Mouse (Mus musculus) spleen, postnatal 10 days (tissue): ENCODE results near the gene Ubxn7.
A peak's percentile ranks its signal among the peaks of the same experiment; 100 is the strongest.

Experiments
- DNase-seq, 2 experiments: peaks; one replicate each; pipeline ENCODE4 v3.0.0; 2021 to 2022; ENCODE audit warnings: low spot score in 2 of 2

Gene Ubxn7

DNA sequence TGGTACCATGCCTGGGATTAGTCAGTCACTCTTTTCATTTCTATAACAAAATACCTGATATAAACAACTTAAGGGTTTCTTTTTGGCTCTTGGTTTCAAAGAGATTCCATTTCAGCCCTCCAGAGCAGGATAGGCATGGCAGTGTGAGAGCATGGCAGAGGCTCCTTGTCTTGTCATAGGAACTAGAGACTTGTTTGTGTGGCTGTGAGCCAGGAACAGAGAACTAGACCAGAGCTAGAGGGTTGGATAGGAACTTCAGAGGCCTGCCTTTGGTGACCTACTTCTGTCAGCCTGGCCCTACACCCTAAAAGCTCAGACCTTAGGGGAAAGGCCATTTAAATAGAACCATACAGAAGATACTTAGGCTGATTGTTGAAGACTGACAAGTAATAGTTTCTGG, 50.8 kb downstream of the Ubxn7 start:
- DNase-seq, result no peak

GRCm38 (mm10) chr16:32384885-32385284, 52.8 kb downstream of the Ubxn7 start:
- DNase-seq, result no peak

DNA sequence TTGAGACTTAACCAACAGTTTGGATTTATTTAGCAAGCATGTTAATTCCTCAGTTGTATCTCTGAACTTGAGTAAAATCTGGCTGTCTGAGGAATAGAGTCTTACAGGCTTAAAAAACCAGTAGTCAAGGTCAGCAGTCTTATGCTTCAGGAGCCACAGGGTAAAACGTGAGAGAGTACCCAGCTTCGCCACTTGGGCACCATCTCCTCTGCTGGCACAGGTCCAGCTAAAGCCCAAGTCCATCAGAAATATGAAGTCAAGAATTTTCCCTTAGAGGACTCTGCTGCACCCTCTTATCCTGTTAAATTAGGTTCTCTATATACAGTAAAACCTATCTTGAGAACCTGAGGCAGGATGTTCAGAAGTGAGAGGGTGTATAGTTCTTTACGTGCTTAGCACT, 54.8 kb downstream of the Ubxn7 start:
- no peak for DNase-seq

GRCm38 (mm10) chr16:32389049-32389448, 57.0 kb downstream of the Ubxn7 start:
- DNase-seq, result no peak

DNA sequence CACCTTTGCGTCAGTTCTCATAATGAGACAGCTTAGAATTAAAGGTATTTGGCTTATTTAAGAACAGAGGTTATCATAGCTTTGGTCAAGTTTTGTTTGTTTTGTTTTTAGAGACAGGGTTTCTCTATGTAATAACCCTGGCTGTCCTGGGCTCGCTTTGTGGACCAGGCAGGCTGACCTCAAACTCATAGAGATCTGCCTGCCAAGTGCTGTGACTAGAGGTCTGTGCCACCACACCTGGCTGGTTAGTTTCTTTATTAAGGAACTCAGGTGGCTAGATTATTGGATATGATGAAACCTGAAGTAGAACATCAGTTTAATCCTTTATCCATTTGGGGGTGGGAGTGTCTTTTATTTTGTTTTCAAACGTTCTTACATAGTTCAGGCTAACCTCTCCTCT, 57.8 kb downstream of the Ubxn7 start:
- DNase-seq, result no peak

DNA sequence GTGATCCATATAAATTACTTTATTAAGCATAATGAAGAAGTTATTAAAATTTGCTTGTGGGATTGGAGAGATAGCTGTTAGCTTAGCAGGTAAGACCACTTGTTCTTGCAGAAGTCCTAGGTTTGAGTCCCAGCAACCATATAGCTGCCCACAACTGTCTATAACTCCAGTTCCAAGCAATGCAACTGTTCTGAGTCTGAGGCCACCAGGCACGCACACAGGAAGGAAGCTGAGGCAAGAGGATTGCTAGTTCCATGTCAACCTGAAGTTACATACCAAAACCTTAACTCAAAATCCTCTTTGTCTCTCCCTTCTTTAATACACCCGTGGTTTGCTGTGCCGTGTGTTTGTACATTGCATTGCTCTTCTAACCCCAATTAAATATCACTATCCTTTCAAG, 58.8 kb downstream of the Ubxn7 start:
- no peak for DNase-seq

DNA sequence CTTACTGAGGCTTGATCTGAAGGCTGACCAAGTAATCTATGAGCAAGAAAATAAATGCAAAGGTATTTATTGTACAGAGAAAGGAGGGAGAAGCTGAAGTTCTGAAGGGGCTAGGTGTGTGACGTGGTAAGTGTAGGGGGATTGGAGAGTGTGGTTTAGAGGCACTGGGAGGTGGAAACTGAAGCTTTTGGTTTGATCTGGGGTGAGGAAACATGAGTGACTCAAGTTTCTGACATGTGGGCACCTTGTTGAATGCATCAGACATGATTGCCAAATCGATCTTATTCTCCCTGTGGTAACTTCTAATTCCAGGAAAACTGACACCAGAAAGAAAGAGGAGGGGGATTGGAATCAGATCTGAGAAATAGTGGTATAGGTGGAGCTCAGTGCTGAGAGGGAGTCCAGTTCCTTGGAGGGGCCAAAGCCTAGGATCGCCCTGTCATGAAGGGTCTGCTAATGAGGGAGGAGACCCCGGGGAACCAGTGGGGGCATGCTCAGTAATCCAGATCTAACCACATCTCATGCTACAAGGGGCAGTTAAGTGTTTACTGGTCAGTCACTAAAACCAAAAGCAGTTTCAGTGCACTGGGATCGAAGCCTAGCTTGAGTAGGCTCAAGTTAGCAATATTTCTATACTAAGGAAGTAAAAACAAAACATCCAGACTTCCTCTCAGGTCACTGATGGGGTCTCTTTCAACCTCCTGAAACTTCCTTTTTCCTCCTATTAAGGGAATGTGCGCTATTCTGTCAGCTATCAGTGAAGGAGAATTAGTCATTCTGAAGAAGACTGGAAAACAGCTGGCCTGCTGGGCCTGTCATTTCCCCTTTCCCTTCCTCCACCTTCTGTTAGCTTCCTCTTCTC, 63.9 kb downstream of the Ubxn7 start:
- DNase-seq, result no peak

- DNase-seq, result no peak
Observed at GRCm38 (mm10) chr16:32396541-32396835, 64.4 kb downstream of the Ubxn7 start.

GRCm38 (mm10) chr16:32398206-32398605, 66.1 kb downstream of the Ubxn7 start:
- DNase-seq, result no peak

- no peak for DNase-seq
Observed at GRCm38 (mm10) chr16:32400267-32400666, 68.2 kb downstream of the Ubxn7 start, which contains the start of gene Tm4sf19. TSS of gene Tm4sf19 (plus strand) at chr16:32400506.

GRCm38 (mm10) chr16:32401335-32401965, 69.4 kb downstream of the Ubxn7 start:
- DNase-seq, result peak in 1 of 2 experiments; percentile 38

- no peak for DNase-seq
Observed at GRCm38 (mm10) chr16:32402818-32403217, 70.8 kb downstream of the Ubxn7 start.

DNA sequence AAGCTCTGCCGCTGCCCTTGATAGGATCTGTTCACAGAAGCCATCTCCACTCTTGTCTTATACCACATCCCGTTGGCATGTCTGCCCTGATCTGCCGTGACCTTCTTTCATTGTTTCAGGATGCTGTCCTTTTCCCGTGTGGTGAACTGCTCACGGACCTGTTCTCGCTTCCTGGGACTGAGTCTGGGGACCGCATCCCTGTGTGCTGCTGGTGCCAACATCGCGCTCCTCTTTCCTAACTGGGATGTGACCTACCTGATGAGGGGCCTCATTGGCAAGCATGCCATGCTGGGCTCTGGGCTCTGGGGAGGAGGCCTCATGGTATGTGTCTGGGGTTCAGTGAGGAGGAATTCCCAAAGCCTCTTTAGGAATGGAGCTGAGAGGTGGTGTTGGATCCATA, 73.7 kb downstream of the Ubxn7 start:
- no peak for DNase-seq

GRCm38 (mm10) chr16:32406671-32407070, 74.6 kb downstream of the Ubxn7 start:
- DNase-seq, result no peak

DNA sequence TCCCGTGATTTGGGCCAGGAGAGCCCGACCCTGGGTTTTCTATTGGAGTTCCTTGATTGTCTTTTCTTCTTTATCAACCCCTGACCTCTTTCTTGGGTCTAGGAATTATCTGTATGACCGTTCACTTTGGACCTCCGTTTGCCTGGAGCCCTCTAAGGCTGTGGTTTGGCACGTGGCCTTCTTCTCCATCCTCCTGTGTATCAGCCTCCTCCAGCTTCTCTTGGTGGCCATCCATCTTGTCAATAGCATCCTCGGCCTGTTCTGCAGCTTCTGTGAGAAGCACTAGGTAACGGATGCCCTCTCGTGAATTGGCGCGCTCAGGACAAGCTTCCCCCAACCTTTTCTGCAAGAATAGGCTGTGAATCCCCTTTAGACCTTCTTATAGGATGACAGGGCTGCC, 75.7 kb downstream of the Ubxn7 start:
- DNase-seq, result no peak

- DNase-seq, result no peak
Observed at GRCm38 (mm10) chr16:32417457-32417856, 85.4 kb downstream of the Ubxn7 start.

DNA sequence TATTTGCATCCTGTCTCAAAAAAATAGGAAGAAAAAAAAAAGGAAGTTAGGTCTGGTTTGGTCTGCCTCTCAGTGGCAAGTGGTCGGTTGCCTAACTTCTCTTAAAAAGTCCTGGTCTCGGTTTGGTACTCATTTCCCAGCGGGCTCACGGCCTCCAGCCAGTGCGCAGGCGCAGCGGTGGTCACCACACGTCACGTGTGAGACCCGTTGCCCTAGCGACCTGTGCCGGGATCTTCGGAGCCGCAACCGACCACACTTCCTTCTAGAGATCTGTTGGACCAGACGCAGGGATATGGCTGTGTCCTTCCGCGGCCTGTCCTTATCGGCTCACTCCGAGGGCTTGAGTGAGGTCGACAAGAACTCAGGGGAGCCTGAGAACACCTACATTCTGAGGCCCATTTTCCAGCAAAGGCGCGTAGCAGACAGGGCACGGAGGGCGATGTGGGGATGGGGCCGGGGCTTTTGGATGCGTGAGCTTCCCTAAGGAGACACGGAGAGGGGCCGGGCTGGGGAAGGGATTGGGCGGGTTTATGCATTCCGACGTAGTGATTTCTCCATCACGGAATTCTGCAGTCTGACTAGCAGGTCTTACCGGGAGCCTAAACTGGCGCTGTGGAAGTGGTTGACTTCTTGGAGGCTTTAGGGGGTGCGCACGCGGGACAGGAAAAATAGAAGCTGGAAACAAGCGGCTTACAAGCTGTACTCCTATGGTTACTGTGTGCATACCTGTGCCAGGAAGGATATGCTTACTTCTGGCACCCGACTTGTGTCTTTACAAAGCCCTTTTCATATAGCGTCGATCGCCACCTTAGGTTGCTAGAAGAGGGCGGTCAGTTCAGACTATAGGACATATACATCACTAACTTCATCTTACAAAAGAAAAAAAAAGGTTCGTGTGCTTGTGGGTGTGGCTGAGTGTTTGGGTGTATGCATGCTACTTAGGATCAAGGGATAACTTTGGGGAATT, 87.7 kb downstream of the Ubxn7 start, which contains the start of gene Tctex1d2:
TSS of gene Tctex1d2 (plus strand) at position 186 of the 967 bp plus-strand sequence.
- DNase-seq, result peak; percentile 77 to 92

- DNase-seq, result no peak
Observed at GRCm38 (mm10) chr16:32427506-32427905, 95.4 kb downstream of the Ubxn7 start.

GRCm38 (mm10) chr16:32430474-32431046, 98.5 kb downstream of the Ubxn7 start, which contains the start of gene Pcyt1a:
TSS of gene Pcyt1a (plus strand) at chr16:32430921.
- DNase-seq, result peak; percentile 86 to 87

DNA sequence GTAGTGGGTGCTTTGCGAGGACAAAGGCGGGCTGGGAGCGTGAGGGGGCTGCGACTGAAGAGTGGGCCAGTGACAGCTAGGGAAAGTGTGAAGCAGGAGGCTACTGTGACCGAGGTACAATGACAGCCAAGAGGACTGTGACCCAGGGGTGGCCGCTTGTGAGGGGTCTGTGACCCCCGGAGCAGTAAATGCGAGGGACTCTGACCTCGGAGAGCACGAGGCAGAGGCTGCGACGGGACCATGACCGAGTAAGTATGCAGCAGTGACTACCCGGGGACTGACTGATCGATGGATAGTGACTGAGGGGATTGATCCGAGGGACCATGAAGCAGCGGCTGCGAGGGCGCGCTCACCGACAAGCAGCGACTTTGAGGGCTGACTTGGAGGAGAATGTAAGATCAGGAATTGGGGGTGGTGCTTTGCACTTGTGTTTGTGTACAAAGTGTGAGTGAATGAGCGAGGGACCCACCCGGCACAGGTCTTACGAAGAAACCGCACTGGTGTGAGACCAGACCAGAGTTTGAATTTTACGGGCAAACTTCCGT, 99.1 kb downstream of the Ubxn7 start:
- peak; percentile 59 to 67 for DNase-seq

DNA sequence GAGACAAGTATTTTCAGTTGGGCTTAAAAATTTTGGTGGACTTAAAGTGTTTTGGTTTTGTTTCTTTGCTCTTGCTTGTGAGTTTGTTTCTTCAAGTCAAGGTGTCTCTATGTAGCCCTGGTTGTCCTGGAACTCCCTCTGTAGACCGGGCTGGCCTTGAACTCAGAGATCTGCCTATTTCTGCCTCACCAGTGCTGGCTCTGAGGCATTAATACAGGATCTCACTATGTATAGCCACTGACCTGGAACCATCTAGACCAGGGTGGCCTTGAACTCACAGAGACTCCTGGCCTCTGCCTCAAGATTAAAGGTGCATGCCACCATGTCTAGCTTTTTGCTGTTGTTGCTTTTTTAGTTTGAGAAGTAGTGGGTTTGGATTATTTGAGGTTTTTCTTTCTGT, 99.9 kb downstream of the Ubxn7 start:
- DNase-seq, result peak; percentile 32 to 37
